Mouse (Mus musculus): Measurements from ENCODE around the gene Cenpx. TPM values are rescaled to one million over a fixed set of nuclear protein-coding genes. Genes with fewer than 3 reads are reported as not detected.
A peak's percentile ranks its signal among the peaks of the same experiment; 100 is the strongest.

The Cenpx gene
- polyA plus RNA-seq, 1 experiment, result 93.0 TPM

- TF ChIP-seq GATA1 (IDR thresholded peaks at IDR 0.05; ENCODE audit: borderline replicate concordance, low read length), result no peak
- TF ChIP-seq FLI1 (IDR thresholded peaks at IDR 0.05; ENCODE audit: low read length), result no peak
- Histone ChIP-seq H3K27me3 (replicated peaks) (no peaks in the 10 kb centered on the region), H3K36me3 (replicated peaks; ENCODE audit: low read length) (peaks cover 73% of the 10 kb centered on the region), H3K4me1 (peaks cover 53% of the 10 kb centered on the region), H3K9me3 (no peaks in the 10 kb centered on the region), H3K4me3 (replicated peaks) (peak overlapping the region; percentile 96)
These were observed 1.6 kb upstream of the Cenpx start for GRCm38 (mm10) chr11:120715131-120715530.

DNA sequence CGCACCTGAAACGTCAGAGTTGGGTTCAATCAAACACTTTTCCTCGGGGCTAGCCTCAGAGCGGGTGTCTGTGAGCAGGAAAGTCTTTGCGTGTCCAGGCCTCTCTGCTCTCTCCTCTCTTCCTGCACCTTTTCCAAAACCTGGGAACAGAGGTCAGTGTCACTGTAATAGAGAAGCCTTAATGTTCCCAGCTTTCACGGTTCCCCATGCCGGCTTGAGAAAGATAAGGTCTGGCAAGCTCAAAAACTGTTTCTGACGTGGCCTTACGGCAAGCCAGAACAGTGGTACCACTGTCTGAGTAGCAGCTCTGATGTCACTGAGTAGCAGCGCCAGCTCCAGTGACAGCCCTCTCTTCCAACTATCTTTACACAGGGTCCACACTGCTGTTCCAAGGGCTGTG is 1.0 kb upstream of the Cenpx start:
- peaks cover 53% of the 10 kb centered on the region for H3K4me1 ChIP-seq
- no peaks in the 10 kb centered on the region for H3K9me3 ChIP-seq
- H3K27me3 ChIP-seq (replicated peaks), result no peaks in the 10 kb centered on the region
- peaks cover 73% of the 10 kb centered on the region for H3K36me3 ChIP-seq (replicated peaks; ENCODE audit: low read length)
- TF ChIP-seq FLI1 (IDR thresholded peaks at IDR 0.05; ENCODE audit: low read length) (no peak), GATA1 (IDR thresholded peaks at IDR 0.05; ENCODE audit: borderline replicate concordance, low read length) (no peak)
- peak overlapping the region; percentile 96 for H3K4me3 ChIP-seq (replicated peaks)

GRCm38 (mm10) chr11:120712771-120713568 is 568 bp downstream of the Cenpx start:
- TF ChIP-seq GATA1 (IDR thresholded peaks at IDR 0.05; ENCODE audit: borderline replicate concordance, low read length) (no peak), FLI1 (IDR thresholded peaks at IDR 0.05; ENCODE audit: low read length) (no peak)
- Histone ChIP-seq H3K4me3 (replicated peaks) (peak overlapping the region; percentile 96), H3K27me3 (replicated peaks) (no peaks in the 10 kb centered on the region), H3K9me3 (no peaks in the 10 kb centered on the region), H3K36me3 (replicated peaks; ENCODE audit: low read length) (peaks cover 73% of the 10 kb centered on the region), H3K4me1 (peaks cover 58% of the 10 kb centered on the region)

DNA sequence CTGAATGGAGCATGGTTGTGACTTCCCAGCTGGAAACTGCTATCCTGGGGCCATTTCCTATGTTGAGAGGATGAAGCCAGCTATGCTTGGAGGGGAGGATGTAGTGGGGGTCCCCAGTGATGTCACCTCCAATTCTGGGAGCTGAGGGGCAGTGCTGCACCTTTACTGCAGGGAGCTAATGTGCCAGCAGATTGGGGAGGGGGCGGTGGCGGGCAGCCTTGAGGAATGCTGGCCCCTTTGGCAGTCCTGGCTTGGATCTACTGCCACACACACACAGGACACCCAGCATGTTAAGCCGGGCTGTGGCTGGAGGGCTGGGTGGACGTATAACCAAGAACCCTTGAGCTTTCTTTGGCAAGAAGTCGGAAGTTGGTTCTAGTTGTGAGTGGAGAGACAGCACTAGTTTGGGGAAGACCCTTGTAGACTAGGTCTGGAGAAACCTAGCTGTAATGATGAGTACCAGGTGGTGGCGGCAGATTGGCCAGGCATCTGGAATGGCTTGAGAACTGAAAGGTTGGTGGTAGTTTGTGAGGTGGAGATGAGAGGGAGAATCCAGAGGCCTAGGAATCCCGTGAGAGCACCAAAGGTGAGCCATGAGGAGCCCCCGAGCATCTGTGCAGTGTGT is 1.4 kb downstream of the Cenpx start:
- no peak overlapping the region for H3K4me3 ChIP-seq (replicated peaks)

DNA sequence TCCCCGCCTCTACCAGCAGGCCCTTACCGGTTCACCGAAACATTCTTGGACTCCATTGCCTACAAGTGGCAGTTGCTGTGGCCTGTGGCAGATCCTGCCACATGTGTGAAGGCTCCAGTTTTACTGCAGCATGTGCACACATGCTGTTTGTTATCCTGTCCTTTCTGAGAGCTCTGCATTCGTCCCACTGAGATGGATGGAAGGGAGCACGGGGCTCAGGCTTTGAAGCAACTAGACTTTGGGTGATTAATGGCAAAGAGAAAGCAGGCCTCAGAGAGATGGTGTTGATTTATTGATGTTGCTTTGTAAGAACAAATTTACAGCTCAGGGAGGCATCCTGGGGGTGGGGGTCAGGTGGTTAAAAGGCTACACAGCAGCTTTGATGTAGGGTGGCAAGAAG is 2.9 kb downstream of the Cenpx start:
- Histone ChIP-seq H3K4me3 (replicated peaks) (no peak overlapping the region), H3K4me1 (peaks cover 43% of the 10 kb centered on the region), H3K9me3 (no peaks in the 10 kb centered on the region), H3K27me3 (replicated peaks) (no peaks in the 10 kb centered on the region), H3K36me3 (replicated peaks; ENCODE audit: low read length) (peaks cover 67% of the 10 kb centered on the region)
- no peak for TF ChIP-seq GATA1 (IDR thresholded peaks at IDR 0.05; ENCODE audit: borderline replicate concordance, low read length)
- TF ChIP-seq FLI1 (IDR thresholded peaks at IDR 0.05; ENCODE audit: low read length), result no peak

More for the DNA sequence above, 1.4 kb downstream of the Cenpx start:
- TF ChIP-seq FLI1 (IDR thresholded peaks at IDR 0.05; ENCODE audit: low read length) (no peak), GATA1 (IDR thresholded peaks at IDR 0.05; ENCODE audit: borderline replicate concordance, low read length) (no peak)
- Histone ChIP-seq H3K27me3 (replicated peaks) (no peaks in the 10 kb centered on the region), H3K4me1 (peaks cover 54% of the 10 kb centered on the region), H3K9me3 (no peaks in the 10 kb centered on the region), H3K36me3 (replicated peaks; ENCODE audit: low read length) (peaks cover 68% of the 10 kb centered on the region)

DNA sequence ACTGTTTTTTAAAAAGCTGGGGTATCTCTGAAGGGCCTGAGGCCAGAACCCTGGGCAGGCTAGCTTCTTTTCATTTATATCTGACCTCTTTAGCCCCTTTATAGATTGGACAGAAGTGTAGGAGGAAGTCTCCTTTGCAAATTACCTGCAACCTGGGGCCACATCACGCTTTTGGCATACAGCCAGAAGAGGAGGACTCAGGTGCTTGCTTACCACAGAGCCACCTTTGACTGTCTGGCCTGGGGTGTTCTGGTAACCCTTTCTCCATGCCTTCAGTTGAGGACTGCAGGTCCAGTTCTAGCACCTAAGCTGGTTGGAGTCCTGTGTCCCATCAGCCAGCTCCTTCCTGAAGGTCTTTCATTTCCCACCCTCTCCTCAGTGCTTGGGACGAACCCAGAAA is 4.0 kb downstream of the Cenpx start:
- H3K4me3 ChIP-seq (replicated peaks), result no peak overlapping the region
- H3K9me3 ChIP-seq, result no peaks in the 10 kb centered on the region
- TF ChIP-seq GATA1 (IDR thresholded peaks at IDR 0.05; ENCODE audit: borderline replicate concordance, low read length) (no peak), FLI1 (IDR thresholded peaks at IDR 0.05; ENCODE audit: low read length) (no peak)
- no peaks in the 10 kb centered on the region for H3K27me3 ChIP-seq (replicated peaks)
- H3K36me3 ChIP-seq (replicated peaks; ENCODE audit: low read length), result peaks cover 69% of the 10 kb centered on the region
- peaks cover 36% of the 10 kb centered on the region for H3K4me1 ChIP-seq

DNA sequence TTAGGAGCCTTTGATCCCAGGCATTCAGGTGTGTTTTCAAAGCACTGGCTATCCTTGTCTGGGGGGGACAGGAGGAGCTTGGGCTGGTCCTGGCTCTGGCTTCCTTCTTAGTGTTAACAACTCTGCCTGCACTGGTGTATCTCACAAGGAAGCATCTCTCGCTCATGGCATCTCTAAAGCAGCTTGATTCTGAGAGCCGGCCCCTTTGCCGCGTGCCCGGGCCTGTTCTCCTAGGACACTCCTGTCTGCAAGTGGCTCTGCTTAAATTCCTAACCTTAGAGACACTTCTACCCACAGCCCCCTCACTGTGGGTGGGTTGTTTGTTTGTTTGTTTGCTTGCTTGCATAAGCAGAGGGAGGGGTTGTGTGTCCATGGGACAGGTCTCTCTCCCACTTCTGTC is 5.6 kb downstream of the Cenpx start:
- peaks cover 32% of the 10 kb centered on the region for H3K4me1 ChIP-seq
- H3K27me3 ChIP-seq (replicated peaks), result no peaks in the 10 kb centered on the region
- H3K9me3 ChIP-seq, result no peaks in the 10 kb centered on the region
- no peak overlapping the region for H3K4me3 ChIP-seq (replicated peaks)
- peaks cover 84% of the 10 kb centered on the region for H3K36me3 ChIP-seq (replicated peaks; ENCODE audit: low read length)
- no peak for TF ChIP-seq FLI1 (IDR thresholded peaks at IDR 0.05; ENCODE audit: low read length)
- TF ChIP-seq GATA1 (IDR thresholded peaks at IDR 0.05; ENCODE audit: borderline replicate concordance, low read length), result no peak

GRCm38 (mm10) chr11:120707225-120707624 is 6.3 kb downstream of the Cenpx start:
- TF ChIP-seq GATA1 (IDR thresholded peaks at IDR 0.05; ENCODE audit: borderline replicate concordance, low read length) (no peak), FLI1 (IDR thresholded peaks at IDR 0.05; ENCODE audit: low read length) (no peak)
- Histone ChIP-seq H3K9me3 (no peaks in the 10 kb centered on the region), H3K27me3 (replicated peaks) (no peaks in the 10 kb centered on the region), H3K4me1 (peaks cover 24% of the 10 kb centered on the region), H3K4me3 (replicated peaks) (no peak overlapping the region), H3K36me3 (replicated peaks; ENCODE audit: low read length) (peaks cover 88% of the 10 kb centered on the region)

- H3K27me3 ChIP-seq (replicated peaks), result no peaks in the 10 kb centered on the region
- TF ChIP-seq GATA1 (IDR thresholded peaks at IDR 0.05; ENCODE audit: borderline replicate concordance, low read length) (no peak), FLI1 (IDR thresholded peaks at IDR 0.05; ENCODE audit: low read length) (no peak)
- no peaks in the 10 kb centered on the region for H3K9me3 ChIP-seq
- no peak overlapping the region for H3K4me3 ChIP-seq (replicated peaks)
- peaks cover 19% of the 10 kb centered on the region; the same call in 1 of the 2 replicates for H3K4me1 ChIP-seq
- H3K36me3 ChIP-seq (replicated peaks; ENCODE audit: low read length), result peaks cover 88% of the 10 kb centered on the region
These were observed 7.4 kb downstream of the Cenpx start for GRCm38 (mm10) chr11:120706120-120706519.

Measured in megakaryocyte, embryonic 14.5 days (primary cell).